In the genomic region with DNA sequence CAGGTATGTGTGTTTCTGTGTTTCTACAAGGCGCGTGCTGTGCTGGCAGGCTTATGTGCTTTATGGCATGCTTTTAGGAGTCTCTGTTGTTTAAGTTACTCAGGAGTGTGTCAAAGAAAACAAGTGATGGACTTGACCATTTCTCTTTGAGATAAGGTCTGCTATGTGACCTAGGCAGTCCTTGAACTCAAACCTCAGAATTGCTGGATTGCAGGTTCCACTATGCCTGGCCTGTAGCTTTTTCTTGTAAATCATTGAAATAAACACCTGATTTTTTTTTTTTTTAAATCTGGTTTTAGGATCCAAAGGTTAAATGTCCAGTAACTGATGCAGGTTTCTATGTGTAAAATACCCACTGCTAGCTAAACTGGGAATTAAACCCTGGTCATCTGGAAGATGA, we compare ENCODE assay signal across 21 mouse cellular contexts. TPM values are rescaled to one million over a fixed set of nuclear protein-coding genes. Genes with fewer than 3 reads are reported as not detected.
DNase-seq lines count a peak whose midpoint lies in the region; ATAC-seq and TF ChIP-seq lines count a peak whose summit lies in the region.
"Had no signal": no experiment of that assay in that cellular context is flagged by ENCODE, and none has a peak within 500 bp of the region (broad histone marks: within the 10 kb centered on the region; RNA-seq: fewer than 3 reads in every experiment).

No protein-coding gene starts in this region.

- peaks cover 7% of the 10 kb centered on the region for H3K4me1 ChIP-seq in kidney, adult 2 months (ENCODE audit: control insufficient read depth, insufficient read depth, low read length)
- H3K4me1 ChIP-seq in kidney, embryonic 15.5 days = peaks cover 22% of the 10 kb centered on the region
- H3K4me1 ChIP-seq in liver, adult 2 months (ENCODE audit: control insufficient read depth, insufficient read depth, low read length) = peaks cover 23% of the 10 kb centered on the region
- peaks cover 6% of the 10 kb centered on the region for H3K4me1 ChIP-seq in liver, postnatal 0 days (ENCODE audit: insufficient read depth)

- H3K79me2 ChIP-seq in liver, adult 2 months (ENCODE audit: control insufficient read depth, insufficient read depth, low read length) = peaks cover 7% of the 10 kb centered on the region; the same call in 1 of the 2 replicates

- no peaks in the 10 kb centered on the region for H3K9me3 ChIP-seq in kidney, embryonic 15.5 days (replicated peaks)
- H3K9me3 ChIP-seq in liver, postnatal 0 days (ENCODE audit: low read length) = no peaks in the 10 kb centered on the region
- H3K9me3 ChIP-seq: G1E had no signal

- H3K36me3 ChIP-seq in kidney, adult 2 months (ENCODE audit: control insufficient read depth, insufficient read depth, low read length) = peaks cover 4% of the 10 kb centered on the region
- peaks cover 79% of the 10 kb centered on the region for H3K36me3 ChIP-seq in kidney, embryonic 15.5 days
- H3K36me3 ChIP-seq in liver, adult 2 months (ENCODE audit: control insufficient read depth, insufficient read depth, low read length) = peaks cover 28% of the 10 kb centered on the region
- peaks cover 55% of the 10 kb centered on the region for H3K36me3 ChIP-seq in liver, postnatal 0 days (replicated peaks; ENCODE audit: insufficient read depth, low read length)

- no peak for TF ChIP-seq POLR2A in kidney, adult 2 months (IDR thresholded peaks at IDR 0.05; ENCODE audit: low read depth, low read length)
- no peak for TF ChIP-seq POLR2A in liver, adult 2 months (IDR thresholded peaks at IDR 0.05; ENCODE audit: extremely low read depth, insufficient read depth, low read length)

- H3K4me2 ChIP-seq in kidney, embryonic 15.5 days = no peak overlapping the region
- no peak overlapping the region for H3K4me2 ChIP-seq in liver, postnatal 0 days (ENCODE audit: low read depth, low read length)

- peak; percentile 62 for DNase-seq in kidney, adult 2 months
- no peak for DNase-seq in kidney, adult 18-20 months
- peak; percentile 55 for DNase-seq in kidney, adult 9 months
- peak; percentile 91 for DNase-seq in liver, adult 2 months (ENCODE audit: extremely low read depth, low read depth, low spot score)
- no peak for DNase-seq in liver, postnatal 0 days
- DNase-seq: adrenal gland, adult 2 months; adrenal gland, adult 8-10 months; adrenal gland, postnatal 10 days; adrenal gland, postnatal 14 days; adrenal gland, postnatal 25 days; adrenal gland, postnatal 36 days; B cell, adult 2 months; cerebellum, adult 11 months; cerebellum, adult 11-12 months; cerebellum, adult 18-20 months had no signal

- no peaks in the 10 kb centered on the region for H3K27me3 ChIP-seq in kidney, adult 2 months (replicated peaks; ENCODE audit: control insufficient read depth, insufficient read depth, low read length)
- H3K27me3 ChIP-seq in kidney, embryonic 15.5 days = no peaks in the 10 kb centered on the region
- H3K27me3 ChIP-seq in liver, adult 2 months (ENCODE audit: control insufficient read depth, insufficient read depth, low read length) = no peaks in the 10 kb centered on the region
- no peaks in the 10 kb centered on the region for H3K27me3 ChIP-seq in liver, postnatal 0 days (ENCODE audit: insufficient read depth, low read length)
- H3K27me3 ChIP-seq: CH12.LX, Patski had no signal

- no peak overlapping the region for H3K9ac ChIP-seq in kidney, embryonic 15.5 days
- H3K9ac ChIP-seq in liver, adult 2 months (ENCODE audit: low read depth, low read length) = peak overlapping the region; percentile 61; the same call in 1 of the 2 replicates
- H3K9ac ChIP-seq in liver, postnatal 0 days (replicated peaks) = no peak overlapping the region

- ATAC-seq in kidney, embryonic 15.5 days (replicated peaks; ENCODE audit: low FRiP score) = no peak
- no peak; the same call in 1 of the 2 replicates for ATAC-seq in liver, postnatal 0 days
- ATAC-seq: activated CD4-positive, CD25-positive, alpha-beta regulatory T cell, adult 4 months; CD4-positive, CD25-positive, alpha-beta regulatory T cell, adult 4 months; Patski had no signal

- H3K27ac ChIP-seq in kidney, adult 2 months (ENCODE audit: insufficient read depth, low read depth, low read length) = no peak overlapping the region
- H3K27ac ChIP-seq in kidney, embryonic 15.5 days = no peak overlapping the region
- H3K27ac ChIP-seq in liver, adult 2 months (replicated peaks; ENCODE audit: insufficient read depth, low read depth, low read length) = peak overlapping the region; percentile 87
- H3K27ac ChIP-seq in liver, postnatal 0 days (ENCODE audit: low read depth) = no peak overlapping the region

- H3K4me3 ChIP-seq in kidney, adult 2 months (ENCODE audit: insufficient read depth, low read depth, low read length) = no peak overlapping the region
- H3K4me3 ChIP-seq in kidney, embryonic 15.5 days (replicated peaks) = no peak overlapping the region
- no peak overlapping the region for H3K4me3 ChIP-seq in liver, adult 2 months (ENCODE audit: insufficient read depth, low read depth, low read length)
- no peak overlapping the region for H3K4me3 ChIP-seq in liver, postnatal 0 days (ENCODE audit: low read depth, low read length)

- no peak for TF ChIP-seq CTCF in kidney, adult 2 months (conservative IDR thresholded peaks at IDR 0.05; ENCODE audit: insufficient read depth, insufficient read length, low read depth, low read length)
- no peak for TF ChIP-seq CTCF in liver, adult 2 months (IDR thresholded peaks at IDR 0.05; ENCODE audit: low read depth, low read length)
- no peak for TF ChIP-seq CTCF in liver, postnatal 0 days (IDR thresholded peaks at IDR 0.05; ENCODE audit: low read depth)

- 91% methylated on average over 2 of the region's 2 CpGs for WGBS in kidney, adult 2 months
- WGBS in kidney, embryonic 15.5 days = 96% methylated on average over 2 of the region's 2 CpGs
- WGBS in liver, adult 2 months = 78% methylated on average over 2 of the region's 2 CpGs
- 95% methylated on average over 2 of the region's 2 CpGs for WGBS in liver, postnatal 0 days (ENCODE audit: insufficient replicate concordance)

- TF ChIP-seq EP300 in liver, postnatal 0 days (IDR thresholded peaks at IDR 0.05; ENCODE audit: low read depth) = no peak

RNA-seq across cellular contexts. Expression of gene Nucks1, which starts 8.7 kb away (rescaled TPM):
- polyA plus RNA-seq in kidney, adult 2 months (2012; rRNA removed) = 8.4 and 14.3 TPM in 2 replicates
- polyA plus RNA-seq in kidney, embryonic 15.5 days (2015; fragmentation: Nextera tagmentation; extraction: Ambion mirVana) = 85.7 and 93.2 TPM in 2 replicates
- 46.1 and 52.5 TPM in 2 replicates for total RNA-seq in liver, adult 2 months (2014; rRNA removed)
- 5.1 and 6.0 TPM in 2 replicates for polyA plus RNA-seq in liver, adult 2 months (2012; rRNA removed)
- 24.2 and 26.9 TPM in 2 replicates for polyA plus RNA-seq in liver, postnatal 0 days (2015; fragmentation: Nextera tagmentation; extraction: Ambion mirVana)

RNA-seq across cellular contexts. Expression of gene Slc45a3, which starts 43.7 kb away (rescaled TPM):
- polyA plus RNA-seq in kidney, adult 2 months (2012; rRNA removed) = 30.5 and 37.8 TPM in 2 replicates
- polyA plus RNA-seq in kidney, embryonic 15.5 days (2015; fragmentation: Nextera tagmentation; extraction: Ambion mirVana) = 7.9 and 9.1 TPM in 2 replicates
- total RNA-seq in liver, adult 2 months (2014; rRNA removed) = 10.0 and 10.3 TPM in 2 replicates
- 28.0 and 39.8 TPM in 2 replicates for polyA plus RNA-seq in liver, adult 2 months (2012; rRNA removed)
- 4.3 and 6.0 TPM in 2 replicates for polyA plus RNA-seq in liver, postnatal 0 days (2015; fragmentation: Nextera tagmentation; extraction: Ambion mirVana)
- polyA plus RNA-seq: activated CD4-positive, CD25-positive, alpha-beta regulatory T cell, adult 4 months had no signal

RNA-seq across cellular contexts. Expression of gene Rab29, which starts 52.0 kb away (rescaled TPM):
- 27.0 and 33.8 TPM in 2 replicates for polyA plus RNA-seq in kidney, adult 2 months (2012; rRNA removed)
- 18.3 and 18.7 TPM in 2 replicates for polyA plus RNA-seq in kidney, embryonic 15.5 days (2015; fragmentation: Nextera tagmentation; extraction: Ambion mirVana)
- 16.8 and 18.2 TPM in 2 replicates for total RNA-seq in liver, adult 2 months (2014; rRNA removed)
- polyA plus RNA-seq in liver, adult 2 months (2012; rRNA removed) = 20.2 and 20.7 TPM in 2 replicates
- 9.0 and 10.3 TPM in 2 replicates for polyA plus RNA-seq in liver, postnatal 0 days (2015; fragmentation: Nextera tagmentation; extraction: Ambion mirVana)
- total RNA-seq: G1E had no signal
- polyA plus RNA-seq: G1E had no signal

Comparison
In these comparisons a context has a peak if more than half of its experiments do, and no peak if none do; other contexts are left out.
1. DNase-seq: peak in kidney, adult 2 months (single experiment), kidney, adult 9 months (single experiment) and liver, adult 2 months (single experiment); none in kidney, adult 18-20 months (single experiment) and liver, postnatal 0 days (single experiment).